Mouse (Mus musculus): ENCODE results near the gene Lactbl1. TPM values are rescaled to one million over a fixed set of nuclear protein-coding genes. Genes with fewer than 3 reads are reported as not detected.

The Lactbl1 gene
- polyA plus RNA-seq, 1 experiment from 2014 or later, result not detected

DNA sequence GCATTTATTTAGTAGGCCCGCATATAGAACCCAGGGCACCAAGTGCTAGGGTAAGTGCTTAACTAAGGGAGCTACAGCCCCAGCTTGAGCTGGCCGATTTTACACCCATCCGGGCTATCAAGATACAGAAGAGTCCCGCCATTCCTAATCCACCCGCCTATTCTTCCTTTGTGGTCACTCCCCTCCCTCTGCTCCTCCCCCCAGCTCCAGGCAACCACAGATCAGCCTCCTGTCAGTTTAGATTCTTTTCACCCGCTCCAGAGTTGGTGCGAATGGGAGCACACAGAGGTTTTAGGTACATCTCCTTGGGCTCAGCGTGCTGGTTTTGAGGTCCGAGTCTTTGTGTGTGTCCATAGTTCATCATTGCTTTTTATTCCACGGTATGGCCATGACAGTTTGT lies 16.5 kb downstream of the Lactbl1 start:
- H3K4me2 ChIP-seq (ENCODE audit: low read depth, low read length), result peak overlapping the region; percentile 18; the same call in 1 of the 2 replicates
- no peak overlapping the region for H3K27ac ChIP-seq (replicated peaks; ENCODE audit: low read depth, low read length)
- H3K9me3 ChIP-seq (ENCODE audit: control insufficient read depth, low read length), result no peaks in the 10 kb centered on the region
- peak; percentile 53 for ATAC-seq (ENCODE audit: low read depth)
- no peak overlapping the region for H3K4me3 ChIP-seq (ENCODE audit: low read depth, low read length)
- H3K27me3 ChIP-seq (replicated peaks; ENCODE audit: control insufficient read depth, insufficient read depth, low read length), result peaks cover 22% of the 10 kb centered on the region
- no peak overlapping the region for H3K9ac ChIP-seq (ENCODE audit: low read depth, low read length)
- peak; percentile 76 for DNase-seq (ENCODE audit: low spot score)
- WGBS, result 8% methylated on average over 10 of the region's 10 CpGs
- H3K4me1 ChIP-seq (ENCODE audit: control insufficient read depth, insufficient read depth, low read length), result peaks cover 4% of the 10 kb centered on the region; the same call in 1 of the 2 replicates
- no peaks in the 10 kb centered on the region for H3K36me3 ChIP-seq (ENCODE audit: control insufficient read depth, insufficient read depth, low read length)

- no peaks in the 10 kb centered on the region for H3K27me3 ChIP-seq (replicated peaks; ENCODE audit: control insufficient read depth, insufficient read depth, low read length)
- DNase-seq (ENCODE audit: low spot score), result peak; percentile 79
- no peaks in the 10 kb centered on the region for H3K36me3 ChIP-seq (ENCODE audit: control insufficient read depth, insufficient read depth, low read length)
- H3K4me2 ChIP-seq (ENCODE audit: low read depth, low read length), result peak overlapping the region; percentile 50
- peak; percentile 38 for ATAC-seq (ENCODE audit: low read depth)
- H3K9me3 ChIP-seq (ENCODE audit: control insufficient read depth, low read length), result no peaks in the 10 kb centered on the region
- peak overlapping the region; percentile 14; the same call in 1 of the 2 replicates for H3K4me3 ChIP-seq (ENCODE audit: low read depth, low read length)
- 6% methylated on average over 11 of the region's 11 CpGs for WGBS
- H3K9ac ChIP-seq (ENCODE audit: low read depth, low read length), result peak overlapping the region; percentile 22; the same call in 1 of the 2 replicates
- H3K27ac ChIP-seq (replicated peaks; ENCODE audit: low read depth, low read length), result peak overlapping the region; percentile 65
- H3K4me1 ChIP-seq (ENCODE audit: control insufficient read depth, insufficient read depth, low read length), result peaks cover 13% of the 10 kb centered on the region
Measured at GRCm38 (mm10) chr4:136648922-136649479, 26.6 kb downstream of the Lactbl1 start.

DNA sequence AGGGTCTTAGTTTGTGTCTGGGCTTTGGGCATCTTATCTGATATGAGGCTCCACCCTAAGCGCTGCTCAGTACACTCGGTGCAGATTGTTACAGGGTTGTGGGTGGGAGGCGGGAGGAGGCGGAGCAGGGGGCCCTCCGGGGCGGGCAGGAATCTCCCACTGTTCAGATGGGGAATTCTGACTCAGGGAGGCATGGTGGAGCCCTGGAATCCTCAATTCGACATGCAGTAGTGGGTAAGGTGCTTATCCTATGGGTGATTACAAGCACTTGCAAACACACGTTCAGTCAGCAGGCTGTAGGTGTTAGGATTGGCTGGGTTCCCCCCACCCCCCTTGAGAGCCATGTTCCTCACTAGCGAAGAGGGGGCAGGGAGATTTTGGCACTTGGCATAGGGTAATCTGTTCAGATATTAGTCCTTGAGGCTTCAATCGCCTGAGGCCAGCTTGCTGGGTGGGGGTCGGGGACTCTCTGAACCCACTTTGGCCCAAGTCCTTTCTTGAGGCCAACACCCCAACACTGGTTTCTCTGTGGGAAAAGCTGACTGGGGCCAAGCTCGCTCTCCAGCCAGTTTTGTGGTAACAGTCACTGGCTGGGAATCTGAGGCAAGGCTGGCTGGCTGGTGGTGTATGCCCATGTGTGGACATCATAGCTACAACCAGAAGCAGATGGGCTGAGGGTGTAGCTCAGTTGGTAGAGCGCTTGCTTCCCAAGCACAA lies 27.2 kb downstream of the Lactbl1 start:
- ATAC-seq (ENCODE audit: low read depth) (peak; percentile 44), DNase-seq (ENCODE audit: low spot score) (peak; percentile 69)
- Histone ChIP-seq H3K4me2 (ENCODE audit: low read depth, low read length) (peak overlapping the region; percentile 50), H3K4me3 (ENCODE audit: low read depth, low read length) (peak overlapping the region; percentile 14; the same call in 1 of the 2 replicates), H3K9me3 (ENCODE audit: control insufficient read depth, low read length) (no peaks in the 10 kb centered on the region), H3K9ac (ENCODE audit: low read depth, low read length) (peak overlapping the region; percentile 22; the same call in 1 of the 2 replicates), H3K27me3 (replicated peaks; ENCODE audit: control insufficient read depth, insufficient read depth, low read length) (no peaks in the 10 kb centered on the region), H3K4me1 (ENCODE audit: control insufficient read depth, insufficient read depth, low read length) (peaks cover 13% of the 10 kb centered on the region), H3K36me3 (ENCODE audit: control insufficient read depth, insufficient read depth, low read length) (0 out of 2 replicates have a peak, but pooled peaks cover under 1% of the 10 kb centered on the region), H3K27ac (replicated peaks; ENCODE audit: low read depth, low read length) (peak overlapping the region; percentile 65)
- 28% methylated on average over 13 of the region's 13 CpGs for WGBS

- Histone ChIP-seq H3K36me3 (ENCODE audit: control insufficient read depth, insufficient read depth, low read length) (peaks cover 7% of the 10 kb centered on the region; the same call in 1 of the 2 replicates), H3K27ac (replicated peaks; ENCODE audit: low read depth, low read length) (peak overlapping the region; percentile 39), H3K4me3 (ENCODE audit: low read depth, low read length) (no peak overlapping the region), H3K27me3 (replicated peaks; ENCODE audit: control insufficient read depth, insufficient read depth, low read length) (no peaks in the 10 kb centered on the region), H3K4me2 (ENCODE audit: low read depth, low read length) (no peak overlapping the region), H3K4me1 (ENCODE audit: control insufficient read depth, insufficient read depth, low read length) (peaks cover 13% of the 10 kb centered on the region), H3K9ac (ENCODE audit: low read depth, low read length) (no peak overlapping the region), H3K9me3 (ENCODE audit: control insufficient read depth, low read length) (no peaks in the 10 kb centered on the region)
- ATAC-seq (ENCODE audit: low read depth) (no peak), DNase-seq (ENCODE audit: low spot score) (no peak)
- WGBS, result 68% methylated on average over 8 of the region's 8 CpGs
Measured at GRCm38 (mm10) chr4:136650261-136650660, 27.8 kb downstream of the Lactbl1 start.

GRCm38 (mm10) chr4:136651357-136651811 lies 29.0 kb downstream of the Lactbl1 start:
- no peaks in the 10 kb centered on the region for H3K27me3 ChIP-seq (replicated peaks; ENCODE audit: control insufficient read depth, insufficient read depth, low read length)
- no peaks in the 10 kb centered on the region for H3K9me3 ChIP-seq (ENCODE audit: control insufficient read depth, low read length)
- H3K36me3 ChIP-seq (ENCODE audit: control insufficient read depth, insufficient read depth, low read length), result peaks cover 16% of the 10 kb centered on the region
- H3K9ac ChIP-seq (ENCODE audit: low read depth, low read length), result no peak overlapping the region
- no peak overlapping the region for H3K4me2 ChIP-seq (ENCODE audit: low read depth, low read length)
- no peak overlapping the region for H3K4me3 ChIP-seq (ENCODE audit: low read depth, low read length)
- ATAC-seq (ENCODE audit: low read depth), result peak; percentile 32; the same call in 1 of the 2 replicates
- WGBS, result 56% methylated on average over 3 of the region's 3 CpGs
- H3K4me1 ChIP-seq (ENCODE audit: control insufficient read depth, insufficient read depth, low read length), result peaks cover 13% of the 10 kb centered on the region
- H3K27ac ChIP-seq (replicated peaks; ENCODE audit: low read depth, low read length), result no peak overlapping the region
- peak; percentile 52 for DNase-seq (ENCODE audit: low spot score)

- Histone ChIP-seq H3K36me3 (ENCODE audit: control insufficient read depth, insufficient read depth, low read length) (peaks cover 21% of the 10 kb centered on the region), H3K4me1 (ENCODE audit: control insufficient read depth, insufficient read depth, low read length) (peaks cover 13% of the 10 kb centered on the region), H3K27ac (replicated peaks; ENCODE audit: low read depth, low read length) (no peak overlapping the region), H3K4me2 (ENCODE audit: low read depth, low read length) (no peak overlapping the region), H3K9ac (ENCODE audit: low read depth, low read length) (no peak overlapping the region), H3K27me3 (replicated peaks; ENCODE audit: control insufficient read depth, insufficient read depth, low read length) (no peaks in the 10 kb centered on the region), H3K9me3 (ENCODE audit: control insufficient read depth, low read length) (no peaks in the 10 kb centered on the region), H3K4me3 (ENCODE audit: low read depth, low read length) (no peak overlapping the region)
- WGBS, result 74% methylated on average over 13 of the region's 13 CpGs
- DNase-seq (ENCODE audit: low spot score) (peak; percentile 51), ATAC-seq (ENCODE audit: low read depth) (peak; percentile 42; the same call in 1 of the 2 replicates)
Measured at GRCm38 (mm10) chr4:136651882-136652527, 29.6 kb downstream of the Lactbl1 start.

DNA sequence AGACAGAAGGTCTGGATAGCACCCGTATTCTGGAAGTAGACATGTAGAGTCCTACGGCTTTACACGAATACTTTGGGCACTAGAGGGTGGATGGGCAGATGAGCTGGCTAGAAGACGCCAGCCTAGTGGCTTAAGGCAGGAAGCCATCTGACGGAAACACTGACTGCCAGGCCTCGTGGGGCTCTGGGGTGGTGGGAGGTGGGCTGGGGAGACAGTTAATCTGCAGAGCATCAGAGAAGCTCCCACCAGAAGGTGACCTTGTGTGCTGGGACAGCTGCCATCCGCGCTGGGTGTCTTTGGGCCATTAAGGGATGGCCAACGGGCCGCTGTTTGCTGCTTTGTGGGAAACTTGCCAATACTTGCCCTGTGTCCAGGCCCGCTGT lies 30.1 kb downstream of the Lactbl1 start:
- H3K27ac ChIP-seq (replicated peaks; ENCODE audit: low read depth, low read length), result no peak overlapping the region
- no peak overlapping the region for H3K4me2 ChIP-seq (ENCODE audit: low read depth, low read length)
- no peaks in the 10 kb centered on the region for H3K9me3 ChIP-seq (ENCODE audit: control insufficient read depth, low read length)
- no peak overlapping the region for H3K9ac ChIP-seq (ENCODE audit: low read depth, low read length)
- H3K36me3 ChIP-seq (ENCODE audit: control insufficient read depth, insufficient read depth, low read length), result peaks cover 26% of the 10 kb centered on the region
- no peak overlapping the region for H3K4me3 ChIP-seq (ENCODE audit: low read depth, low read length)
- no peaks in the 10 kb centered on the region for H3K27me3 ChIP-seq (replicated peaks; ENCODE audit: control insufficient read depth, insufficient read depth, low read length)
- 82% methylated on average over 11 of the region's 11 CpGs for WGBS
- DNase-seq (ENCODE audit: low spot score) (no peak), ATAC-seq (ENCODE audit: low read depth) (no peak)
- H3K4me1 ChIP-seq (ENCODE audit: control insufficient read depth, insufficient read depth, low read length), result peaks cover 13% of the 10 kb centered on the region

- peaks cover 13% of the 10 kb centered on the region for H3K4me1 ChIP-seq (ENCODE audit: control insufficient read depth, insufficient read depth, low read length)
- peaks cover 31% of the 10 kb centered on the region for H3K36me3 ChIP-seq (ENCODE audit: control insufficient read depth, insufficient read depth, low read length)
- no peak overlapping the region for H3K9ac ChIP-seq (ENCODE audit: low read depth, low read length)
- ATAC-seq (ENCODE audit: low read depth) (no peak), DNase-seq (ENCODE audit: low spot score) (no peak)
- no peak overlapping the region for H3K4me3 ChIP-seq (ENCODE audit: low read depth, low read length)
- no peaks in the 10 kb centered on the region for H3K27me3 ChIP-seq (replicated peaks; ENCODE audit: control insufficient read depth, insufficient read depth, low read length)
- WGBS, result 49% methylated on average over 6 of the region's 6 CpGs
- H3K4me2 ChIP-seq (ENCODE audit: low read depth, low read length), result no peak overlapping the region
- no peak overlapping the region for H3K27ac ChIP-seq (replicated peaks; ENCODE audit: low read depth, low read length)
- H3K9me3 ChIP-seq (ENCODE audit: control insufficient read depth, low read length), result no peaks in the 10 kb centered on the region
Measured at GRCm38 (mm10) chr4:136653019-136653418, 30.6 kb downstream of the Lactbl1 start.

Measured in embryonic facial prominence, embryonic 14.5 days (tissue).